Mouse (Mus musculus): ENCODE data around the gene Slc44a2. TPM values are rescaled to one million over a fixed set of nuclear protein-coding genes. Genes with fewer than 3 reads are reported as not detected.
"Not testable (repeated sequence)": the region's sequence is repeated elsewhere in the genome, so short reads cannot be mapped to it uniquely, and the experiment has no call there.

Slc44a2 gene
- polyA plus RNA-seq, 1 experiment from 2014 or later = 165 TPM

DNA sequence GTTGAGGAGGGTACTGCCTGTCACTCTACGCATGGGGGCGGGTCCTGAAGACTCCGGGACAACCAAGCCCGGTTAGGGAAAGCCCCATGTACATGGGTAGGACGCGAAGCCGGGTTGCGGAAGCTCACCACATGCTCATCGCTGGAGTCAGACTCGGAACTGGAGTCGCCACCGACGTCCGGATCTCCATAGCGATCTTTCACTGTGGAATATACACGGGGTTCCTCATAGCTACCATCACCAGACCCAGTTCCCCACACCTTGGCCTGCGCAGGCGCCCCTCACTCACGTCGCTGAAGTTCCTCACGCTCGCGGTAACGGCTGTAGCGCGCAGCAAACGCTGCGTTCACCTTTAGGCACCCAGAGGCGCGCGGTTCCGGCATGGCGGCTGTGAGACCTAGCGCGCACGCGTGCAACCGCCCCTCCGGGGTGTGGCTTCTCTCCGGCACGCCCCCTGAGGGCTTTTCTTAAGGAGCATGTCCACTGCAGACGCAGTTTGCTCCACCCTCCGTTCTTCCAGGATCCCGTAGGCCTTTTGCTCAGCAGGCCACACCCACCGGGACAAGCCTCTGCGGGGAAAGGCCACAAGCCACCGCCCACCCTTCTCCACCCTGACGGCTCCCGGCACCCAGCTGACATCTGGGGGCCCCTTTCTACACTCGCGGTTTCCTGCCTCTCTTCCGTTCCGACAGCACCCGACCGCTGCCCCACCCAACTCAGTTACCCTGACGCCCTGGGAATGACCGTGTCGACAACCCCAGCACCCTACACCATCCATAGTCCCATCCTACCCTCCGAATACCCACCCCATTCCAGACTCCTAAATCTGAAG is 32.7 kb upstream of the Slc44a2 start, which contains the start of gene Kri1:
TSS of gene Kri1 (minus strand) at position 399 of the 832 bp plus-strand sequence.
- peak within 1 kb of the TSS; percentile 63 for H3K9ac ChIP-seq (replicated peaks; ENCODE audit: low read depth)
- peak within 1 kb of the TSS; percentile 78 for H3K4me2 ChIP-seq (replicated peaks; ENCODE audit: low read depth, low read length)
- H3K9me3 ChIP-seq (ENCODE audit: low read length) = no peaks in the 10 kb centered on the region
- no peaks in the 10 kb centered on the region; the same call in 1 of the 2 replicates for H3K36me3 ChIP-seq (ENCODE audit: insufficient read depth, low read length)
- TF ChIP-seq EP300 (IDR thresholded peaks at IDR 0.05) (peak; percentile 78; the same call in 1 of the 2 replicates), CTCF (IDR thresholded peaks at IDR 0.05) (0 out of 2 replicates have a peak, but pooled peaks have one; percentile 5)
- ATAC-seq = peak; percentile 72
- WGBS = under 1% methylated on average over 55 of the region's 59 CpGs
- H3K27ac ChIP-seq (ENCODE audit: low read length) = peak within 1 kb of the TSS; percentile 84
- H3K4me1 ChIP-seq (ENCODE audit: insufficient read depth, low read depth, low read length) = peaks cover 19% of the 10 kb centered on the region
- DNase-seq (ENCODE audit: low spot score) = peak; percentile 100
- peak within 1 kb of the TSS; percentile 76 for H3K4me3 ChIP-seq (ENCODE audit: low read depth, low read length)
- no peaks in the 10 kb centered on the region for H3K27me3 ChIP-seq (replicated peaks; ENCODE audit: insufficient read depth, low read length)

DNA sequence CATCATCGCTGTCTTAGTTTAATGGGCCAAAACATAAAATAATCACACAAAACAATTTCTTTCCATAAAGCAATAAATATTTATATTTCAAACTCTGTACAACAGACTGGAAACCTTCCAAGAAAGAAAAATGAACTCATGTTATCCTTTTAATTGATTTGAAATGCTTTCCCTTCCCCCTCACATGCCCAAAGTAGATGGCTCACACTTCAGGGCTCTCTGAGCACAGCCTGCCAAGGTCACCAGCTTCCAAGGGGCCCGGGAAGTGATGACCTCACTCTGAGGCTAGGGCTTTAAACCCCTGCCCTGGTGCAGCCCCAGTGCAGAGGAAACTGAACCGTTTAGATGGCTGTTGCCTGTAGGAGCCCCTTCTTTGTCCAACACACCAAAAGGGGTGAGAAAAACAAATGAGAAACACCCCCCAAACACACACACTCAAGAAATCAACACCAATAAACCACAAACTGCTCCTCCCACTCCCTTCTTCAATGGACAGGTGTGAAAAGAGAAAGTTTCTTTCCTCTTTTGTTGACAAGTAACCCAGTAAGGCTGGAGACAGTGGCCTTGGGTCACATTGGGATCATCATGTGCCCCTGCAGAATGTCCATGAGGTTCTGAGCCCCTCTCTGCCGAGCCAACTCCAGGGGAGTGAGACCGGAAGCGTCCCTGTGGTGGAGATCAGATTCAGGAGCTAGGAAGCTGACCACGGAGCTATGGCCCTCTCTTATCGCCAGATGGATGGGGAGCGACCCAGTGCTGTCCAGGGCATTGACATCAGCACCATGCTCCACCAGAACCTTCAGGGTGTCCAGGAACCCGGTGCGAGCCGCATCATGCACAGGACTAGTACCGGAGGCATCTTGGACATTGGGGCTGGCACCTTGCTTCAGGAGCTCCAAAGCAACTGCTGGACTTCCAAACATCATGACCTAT is 31.8 kb upstream of the Slc44a2 start:
- WGBS = 71% methylated on average over 13 of the region's 13 CpGs
- H3K4me3 ChIP-seq (ENCODE audit: low read depth, low read length) = peak overlapping the region; percentile 76
- no peaks in the 10 kb centered on the region for H3K27me3 ChIP-seq (replicated peaks; ENCODE audit: insufficient read depth, low read length)
- DNase-seq (ENCODE audit: low spot score) (peak; percentile 67), ATAC-seq (no peak)
- H3K9ac ChIP-seq (replicated peaks; ENCODE audit: low read depth) = no peak overlapping the region
- H3K4me1 ChIP-seq (ENCODE audit: insufficient read depth, low read depth, low read length) = peaks cover 19% of the 10 kb centered on the region
- no peaks in the 10 kb centered on the region for H3K36me3 ChIP-seq (ENCODE audit: insufficient read depth, low read length)
- peak overlapping the region; percentile 84 for H3K27ac ChIP-seq (ENCODE audit: low read length)
- H3K4me2 ChIP-seq (replicated peaks; ENCODE audit: low read depth, low read length) = peak overlapping the region; percentile 78
- TF ChIP-seq CTCF (IDR thresholded peaks at IDR 0.05) (no peak), EP300 (IDR thresholded peaks at IDR 0.05) (peak; percentile 52; the same call in 1 of the 2 replicates)
- H3K9me3 ChIP-seq (ENCODE audit: low read length) = no peaks in the 10 kb centered on the region

DNA sequence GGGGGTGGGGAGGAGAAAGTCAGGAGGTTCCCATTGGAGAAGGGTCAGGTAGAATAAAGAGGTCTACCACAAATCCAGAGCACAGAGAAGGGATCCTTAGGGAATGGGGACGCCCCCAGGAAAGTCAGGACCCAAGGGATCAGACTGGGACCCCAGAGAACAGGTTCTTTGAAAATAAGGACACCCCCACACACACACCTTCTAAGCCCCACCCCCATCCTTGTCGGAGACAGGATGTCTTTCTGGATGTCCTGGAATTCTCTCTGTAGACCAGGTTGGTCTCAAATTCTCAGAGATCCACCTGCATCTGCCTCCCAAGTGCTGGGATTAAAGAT is 31.2 kb upstream of the Slc44a2 start:
- ATAC-seq (no peak), DNase-seq (ENCODE audit: low spot score) (no peak)
- H3K27me3 ChIP-seq (replicated peaks; ENCODE audit: insufficient read depth, low read length) = no peaks in the 10 kb centered on the region
- no peak overlapping the region for H3K4me3 ChIP-seq (ENCODE audit: low read depth, low read length)
- TF ChIP-seq CTCF (IDR thresholded peaks at IDR 0.05) (no peak), EP300 (IDR thresholded peaks at IDR 0.05) (no peak)
- peak overlapping the region; percentile 84; the same call in 1 of the 2 replicates for H3K27ac ChIP-seq (ENCODE audit: low read length)
- no peaks in the 10 kb centered on the region for H3K36me3 ChIP-seq (ENCODE audit: insufficient read depth, low read length)
- peak overlapping the region; percentile 80; the same call in 1 of the 2 replicates for H3K4me2 ChIP-seq (replicated peaks; ENCODE audit: low read depth, low read length)
- no peak overlapping the region for H3K9ac ChIP-seq (replicated peaks; ENCODE audit: low read depth)
- 81% methylated on average over 2 of the region's 2 CpGs for WGBS
- H3K4me1 ChIP-seq (ENCODE audit: insufficient read depth, low read depth, low read length) = peaks cover 19% of the 10 kb centered on the region
- H3K9me3 ChIP-seq (ENCODE audit: low read length) = no peaks in the 10 kb centered on the region

GRCm38 (mm10) chr9:21290589-21290988 is 29.9 kb upstream of the Slc44a2 start:
- peak overlapping the region; percentile 86 for H3K27ac ChIP-seq (ENCODE audit: low read length)
- H3K27me3 ChIP-seq (replicated peaks; ENCODE audit: insufficient read depth, low read length) = no peaks in the 10 kb centered on the region
- H3K4me3 ChIP-seq (ENCODE audit: low read depth, low read length) = peak overlapping the region; percentile 66
- H3K4me1 ChIP-seq (ENCODE audit: insufficient read depth, low read depth, low read length) = peaks cover 19% of the 10 kb centered on the region
- H3K9ac ChIP-seq (replicated peaks; ENCODE audit: low read depth) = peak overlapping the region; percentile 63
- no peaks in the 10 kb centered on the region for H3K9me3 ChIP-seq (ENCODE audit: low read length)
- under 1% methylated on average over 20 of the region's 20 CpGs for WGBS
- no peaks in the 10 kb centered on the region for H3K36me3 ChIP-seq (ENCODE audit: insufficient read depth, low read length)
- DNase-seq (ENCODE audit: low spot score) (no peak), ATAC-seq (no peak)
- no peak for TF ChIP-seq CTCF (IDR thresholded peaks at IDR 0.05)
- no peak for TF ChIP-seq EP300 (IDR thresholded peaks at IDR 0.05)
- H3K4me2 ChIP-seq (replicated peaks; ENCODE audit: low read depth, low read length) = peak overlapping the region; percentile 80

DNA sequence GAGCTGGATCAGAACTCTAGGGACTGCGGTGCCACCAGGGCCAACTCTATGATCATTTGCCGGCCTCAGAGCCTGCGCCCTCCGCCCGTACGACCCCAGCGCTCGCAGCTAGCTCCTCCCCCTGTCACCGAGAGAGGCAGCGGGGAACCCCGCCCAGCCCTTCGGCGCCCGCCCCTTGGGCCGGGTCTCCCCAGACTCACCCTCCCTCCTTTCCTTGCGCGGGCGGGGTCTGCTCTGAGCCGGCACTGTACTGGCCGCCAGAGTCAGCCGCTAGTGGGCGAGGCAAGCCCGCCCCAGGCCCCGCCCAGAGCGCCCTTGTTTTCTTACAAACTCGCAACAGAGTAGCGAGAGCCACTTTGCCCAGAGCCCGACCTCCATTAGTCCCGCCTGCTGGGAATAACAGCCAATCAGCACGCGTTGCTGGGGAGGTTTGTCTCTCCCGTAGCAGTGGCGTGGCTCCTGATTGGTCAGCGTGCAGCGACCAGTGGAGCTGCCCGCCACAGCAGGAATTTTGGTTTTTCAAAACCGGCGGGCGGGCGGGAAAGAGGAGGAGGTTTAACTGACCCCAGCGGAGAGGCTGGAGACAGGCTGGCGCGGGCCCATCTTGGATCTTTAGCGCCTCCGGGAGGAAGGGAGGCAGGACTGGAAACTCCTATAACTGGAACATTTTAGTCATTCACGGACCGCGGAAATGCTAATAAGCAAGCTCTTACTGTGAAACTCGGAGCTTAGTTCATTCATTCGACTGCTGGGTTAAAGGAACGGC is 29.3 kb upstream of the Slc44a2 start, which contains the start of gene Cdkn2d:
TSS of gene Cdkn2d (minus strand) at position 386 of the 766 bp plus-strand sequence.
- Histone ChIP-seq H3K9ac (replicated peaks; ENCODE audit: low read depth) (peak within 1 kb of the TSS; percentile 63), H3K36me3 (ENCODE audit: insufficient read depth, low read length) (no peaks in the 10 kb centered on the region), H3K27ac (ENCODE audit: low read length) (peak within 1 kb of the TSS; percentile 86), H3K4me2 (replicated peaks; ENCODE audit: low read depth, low read length) (peak within 1 kb of the TSS; percentile 80), H3K27me3 (replicated peaks; ENCODE audit: insufficient read depth, low read length) (no peaks in the 10 kb centered on the region), H3K9me3 (ENCODE audit: low read length) (no peaks in the 10 kb centered on the region), H3K4me1 (ENCODE audit: insufficient read depth, low read depth, low read length) (peaks cover 19% of the 10 kb centered on the region), H3K4me3 (ENCODE audit: low read depth, low read length) (peak within 1 kb of the TSS; percentile 66)
- DNase-seq (ENCODE audit: low spot score) (peak; percentile 100), ATAC-seq (peak; percentile 92)
- TF ChIP-seq CTCF (IDR thresholded peaks at IDR 0.05) = peak; percentile 62
- no peak; the same call in 1 of the 2 replicates for TF ChIP-seq EP300 (IDR thresholded peaks at IDR 0.05)
- 3% methylated on average over 47 of the region's 51 CpGs for WGBS

- not testable (repeated sequence) for H3K36me3 ChIP-seq (ENCODE audit: insufficient read depth, low read length); H3K27me3 ChIP-seq (replicated peaks; ENCODE audit: insufficient read depth, low read length); H3K9ac ChIP-seq (replicated peaks; ENCODE audit: low read depth); H3K27ac ChIP-seq (ENCODE audit: low read length); DNase-seq (ENCODE audit: low spot score); H3K9me3 ChIP-seq (ENCODE audit: low read length); ATAC-seq
- Histone ChIP-seq H3K4me2 (replicated peaks; ENCODE audit: low read depth, low read length) (peak overlapping the region; percentile 50), H3K4me3 (ENCODE audit: low read depth, low read length) (peak overlapping the region; percentile 28), H3K4me1 (ENCODE audit: insufficient read depth, low read depth, low read length) (peaks cover 12% of the 10 kb centered on the region)
- 11% methylated on average over 7 of the region's 7 CpGs for whole genome bisulfite sequencing
These were observed 28.6 kb upstream of the Slc44a2 start for GRCm38 (mm10) chr9:21291868-21292267.

Measured in lung, postnatal 0 days (tissue).